26 mouse cellular contexts compared by ENCODE assay signal in the genomic region with DNA sequence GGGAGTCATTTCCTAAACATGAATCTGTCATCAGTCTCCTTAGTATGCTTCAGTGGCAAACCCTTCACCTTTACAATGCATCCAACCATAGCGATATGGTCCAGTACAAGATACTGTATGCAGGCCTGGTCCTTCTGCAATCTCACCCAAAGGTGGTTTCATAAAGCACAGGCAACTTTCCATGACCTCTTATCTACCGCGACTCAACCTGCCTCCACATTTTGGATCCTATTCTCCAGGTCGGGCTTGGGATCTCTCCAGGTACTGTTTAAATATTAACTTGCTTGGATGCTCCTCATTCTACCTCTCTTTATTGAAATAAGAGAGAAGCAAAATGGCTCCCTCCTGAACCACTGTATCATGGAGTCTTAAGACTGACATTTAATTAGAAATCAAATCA.
"Had no signal": no experiment of that assay in that cellular context is flagged by ENCODE, and none has a peak within 500 bp of the region (broad histone marks: within the 10 kb centered on the region; RNA-seq: fewer than 3 reads in every experiment).

No protein-coding gene starts in this region.

- DNase-seq: cerebellum, adult 2 months; cerebellum, adult 8-10 months; cerebellum, adult 9-10 months; cerebellum, adult 9-11 months; cerebellum, postnatal 10 days; cerebellum, postnatal 14 days; cerebellum, postnatal 25 days; cerebellum, postnatal 36 days; embryo, embryonic 11 days; forebrain, postnatal 0 days; gastrocnemius, adult 2 months; gastrocnemius, postnatal 10 days; gastrocnemius, postnatal 14 days; gastrocnemius, postnatal 25 days; gastrocnemius, postnatal 36 days; heart, adult 18-20 months; heart, adult 2 months had no signal

- H3K4me3 ChIP-seq: embryonic facial prominence, embryonic 10.5 days; embryonic facial prominence, embryonic 12.5 days; embryonic facial prominence, embryonic 13.5 days; embryonic facial prominence, embryonic 15.5 days; erythroblast, embryonic 14.5 days; forebrain, embryonic 10.5 days; forebrain, embryonic 12.5 days; forebrain, embryonic 13.5 days; forebrain, embryonic 15.5 days; gastrocnemius, adult 2 months; heart, adult 2 months had no signal

- H3K36me3 ChIP-seq: embryonic facial prominence, embryonic 10.5 days; embryonic facial prominence, embryonic 12.5 days; embryonic facial prominence, embryonic 13.5 days; embryonic facial prominence, embryonic 15.5 days; forebrain, embryonic 10.5 days; forebrain, embryonic 12.5 days; forebrain, embryonic 15.5 days had no signal

- H3K9ac ChIP-seq: embryonic facial prominence, embryonic 12.5 days; embryonic facial prominence, embryonic 13.5 days; embryonic facial prominence, embryonic 15.5 days; forebrain, embryonic 12.5 days; forebrain, embryonic 13.5 days; forebrain, embryonic 15.5 days; forebrain, postnatal 0 days had no signal

- H3K27me3 ChIP-seq: embryonic facial prominence, embryonic 12.5 days; embryonic facial prominence, embryonic 13.5 days; embryonic facial prominence, embryonic 15.5 days; forebrain, embryonic 12.5 days; forebrain, embryonic 13.5 days; forebrain, embryonic 15.5 days had no signal

- H3K4me1 ChIP-seq: embryonic facial prominence, embryonic 12.5 days; embryonic facial prominence, embryonic 15.5 days; forebrain, embryonic 10.5 days; forebrain, embryonic 12.5 days; forebrain, embryonic 13.5 days; forebrain, embryonic 15.5 days had no signal

- H3K27ac ChIP-seq: embryonic facial prominence, embryonic 10.5 days; embryonic facial prominence, embryonic 12.5 days; embryonic facial prominence, embryonic 13.5 days; embryonic facial prominence, embryonic 15.5 days; forebrain, embryonic 10.5 days; forebrain, embryonic 12.5 days; forebrain, embryonic 13.5 days; forebrain, embryonic 15.5 days; gastrocnemius, adult 2 months; heart, adult 2 months had no signal
